Mouse (Mus musculus) frontal cortex, postnatal 25 days (tissue): ENCODE data around the gene Myo5a.

Experiments
- DNase-seq, 2 experiments: peaks; one replicate each; pipeline ENCODE4 v3.0.0; 2022; ENCODE audit warnings: low spot score in 2 of 2

The Myo5a gene

GRCm38 (mm10) chr9:75070457-75071028 lies at the start of gene Myo5a:
TSS of gene Myo5a (plus strand) at chr9:75071015.
- DNase-seq: peak in 1 of 2 experiments; percentile 36

- DNase-seq: no peak
These were observed 48.3 kb upstream of the Myo5a start for GRCm38 (mm10) chr9:75022546-75022945.

- DNase-seq: no peak
These were observed 47.5 kb upstream of the Myo5a start for GRCm38 (mm10) chr9:75023150-75023894.

GRCm38 (mm10) chr9:75024089-75024488 lies 46.7 kb upstream of the Myo5a start:
- DNase-seq: no peak

- DNase-seq: no peak
These were observed 45.1 kb upstream of the Myo5a start for GRCm38 (mm10) chr9:75025689-75026088.

- no peak for DNase-seq
These were observed 38.4 kb upstream of the Myo5a start for GRCm38 (mm10) chr9:75032408-75032807.

DNA sequence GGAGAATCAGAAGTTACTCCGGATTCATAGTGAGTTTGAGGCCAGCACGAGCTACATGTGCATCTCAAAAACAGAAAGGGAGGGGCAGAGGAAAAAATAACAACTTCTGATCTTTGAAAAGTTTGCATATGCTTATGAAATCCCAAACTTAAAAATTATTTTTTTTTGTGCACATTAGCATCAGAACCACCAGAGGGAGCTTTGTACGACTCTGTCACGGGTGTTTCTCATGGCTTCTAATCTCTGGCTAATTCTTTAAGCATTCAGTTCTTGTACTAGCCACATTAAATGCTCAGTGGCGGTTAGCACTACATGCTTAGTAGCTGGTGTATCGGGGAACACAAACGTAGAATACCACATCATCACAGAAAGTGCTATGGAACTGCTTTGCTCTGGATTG lies 37.7 kb upstream of the Myo5a start:
- DNase-seq: no peak

DNA sequence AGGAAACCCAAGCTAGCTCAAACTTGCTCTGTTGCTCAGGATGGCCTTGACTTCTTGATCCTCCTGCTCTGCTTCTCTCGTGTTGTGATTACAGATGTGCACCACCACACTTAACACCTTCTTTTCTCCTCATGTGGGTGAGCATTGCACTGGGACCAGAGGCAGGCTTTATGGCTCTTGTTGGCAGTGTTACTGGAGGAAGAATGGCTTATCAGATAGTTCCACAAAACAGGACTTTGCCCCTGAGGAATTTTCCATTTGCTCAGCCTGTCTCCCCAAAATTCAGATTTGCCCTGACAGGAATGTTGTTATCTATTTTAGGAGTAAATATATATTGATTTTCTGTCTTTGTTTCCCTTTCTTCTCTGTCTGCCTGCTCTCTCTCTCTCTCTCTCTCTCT lies 36.1 kb upstream of the Myo5a start:
- no peak for DNase-seq

GRCm38 (mm10) chr9:75035944-75036343 lies 34.9 kb upstream of the Myo5a start:
- DNase-seq: no peak

DNA sequence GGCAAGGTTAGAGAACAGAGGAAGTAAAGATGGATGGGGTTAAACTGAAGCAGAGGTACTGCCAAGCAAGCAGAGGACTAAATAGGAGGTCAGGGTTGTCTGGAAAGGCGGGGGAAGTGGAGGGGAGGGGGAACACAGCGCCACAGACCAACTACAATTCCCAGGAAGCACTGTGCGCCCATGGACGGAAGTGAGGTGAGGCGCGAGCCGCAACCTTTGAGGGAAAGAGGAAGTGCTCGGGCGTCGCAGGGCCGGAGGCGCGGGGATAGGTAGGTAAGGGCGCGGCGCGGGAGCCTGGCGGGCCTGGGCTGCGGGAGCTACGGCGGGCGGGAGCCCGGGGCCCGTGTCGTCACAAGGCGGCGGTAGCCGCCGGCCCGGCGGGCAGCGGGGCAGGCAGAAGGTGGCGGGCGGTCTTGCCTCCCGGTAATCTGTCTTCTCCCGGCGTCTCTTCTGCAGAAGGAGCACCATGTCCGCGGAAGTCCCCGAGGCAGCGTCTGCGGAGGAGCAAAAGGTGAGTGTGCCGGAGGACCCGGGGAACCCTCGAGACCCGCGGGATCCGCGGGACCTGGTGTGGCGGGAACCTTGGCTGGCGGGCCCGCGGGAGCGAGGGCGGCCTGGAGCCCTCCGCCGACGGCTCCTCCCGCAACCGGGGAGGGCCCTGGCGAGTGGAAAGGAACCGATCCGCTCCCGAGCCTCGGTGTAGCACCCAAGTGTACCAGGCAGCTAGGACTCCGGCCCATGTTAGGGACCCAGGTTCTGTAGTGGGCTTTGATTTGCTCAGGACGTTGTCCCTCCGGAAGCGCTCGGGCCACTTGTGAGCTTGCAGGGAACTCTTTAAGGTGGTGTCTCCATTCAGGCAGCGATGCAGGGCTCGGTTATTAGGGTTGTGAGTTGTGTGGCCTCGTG lies 33.1 kb upstream of the Myo5a start, which contains the start of gene Arpp19:
TSS of gene Arpp19 (plus strand) at position 164 of the 906 bp plus-strand sequence.
- DNase-seq: peak; percentile 67 to 78

DNA sequence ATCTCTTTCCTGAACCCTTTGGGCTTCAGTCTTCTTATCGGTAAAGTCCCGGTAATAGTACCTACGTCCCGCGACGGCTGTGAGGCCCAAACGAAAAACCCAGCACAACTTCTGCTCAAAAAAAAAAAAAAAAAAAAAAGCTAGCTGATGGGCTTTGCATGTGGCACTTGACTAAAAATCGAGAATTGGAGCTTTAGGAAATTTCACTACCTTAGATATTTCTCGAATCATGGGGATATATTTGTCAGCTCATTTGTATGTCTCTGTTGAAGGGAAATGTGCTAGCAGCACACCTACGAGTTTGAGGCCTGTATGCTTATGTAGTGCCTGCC lies 32.5 kb upstream of the Myo5a start:
- DNase-seq: no peak

DNA sequence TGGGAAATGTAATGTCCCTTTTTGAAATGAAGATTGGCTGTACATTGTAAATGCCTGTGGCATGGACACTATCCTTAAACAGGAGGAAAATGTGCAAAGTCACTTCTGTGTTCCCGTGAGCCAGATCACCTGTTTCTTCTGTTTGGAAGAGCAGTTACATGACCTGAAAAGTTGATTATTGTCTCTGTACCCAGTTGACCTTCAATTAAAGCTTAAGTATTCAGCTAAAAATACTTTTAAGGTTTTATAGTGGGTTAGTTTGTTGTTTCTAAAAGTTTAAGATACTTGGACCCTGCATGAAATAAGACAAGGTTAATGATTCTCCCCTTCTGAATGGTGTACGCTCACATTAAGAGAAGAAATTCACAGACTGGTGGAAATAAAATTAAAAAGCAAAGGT lies 30.2 kb upstream of the Myo5a start:
- DNase-seq: no peak

GRCm38 (mm10) chr9:75041840-75042525 lies 28.8 kb upstream of the Myo5a start:
- no peak for DNase-seq

GRCm38 (mm10) chr9:75043191-75043590 lies 27.6 kb upstream of the Myo5a start:
- DNase-seq: no peak

GRCm38 (mm10) chr9:75047079-75047478 lies 23.7 kb upstream of the Myo5a start:
- no peak for DNase-seq

DNA sequence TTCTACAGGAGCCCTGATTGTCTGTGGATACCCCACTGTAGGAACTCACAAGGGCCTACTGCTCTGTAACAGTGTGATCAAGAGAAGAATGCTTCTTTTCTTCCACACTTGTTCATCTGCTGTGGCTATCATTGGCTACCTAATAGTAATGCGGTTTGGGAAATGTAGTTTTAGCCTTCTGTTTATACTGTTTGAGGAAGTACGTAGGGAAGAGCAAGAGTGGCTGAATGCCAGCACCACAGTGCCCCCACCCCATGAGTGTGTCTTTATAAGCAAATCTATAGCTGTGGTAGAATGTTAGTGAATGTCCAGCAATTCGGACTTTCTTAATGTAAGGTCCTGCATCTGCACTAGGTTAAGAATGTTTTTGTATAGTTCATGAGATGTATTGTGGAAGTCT lies 21.7 kb upstream of the Myo5a start:
- no peak for DNase-seq

DNA sequence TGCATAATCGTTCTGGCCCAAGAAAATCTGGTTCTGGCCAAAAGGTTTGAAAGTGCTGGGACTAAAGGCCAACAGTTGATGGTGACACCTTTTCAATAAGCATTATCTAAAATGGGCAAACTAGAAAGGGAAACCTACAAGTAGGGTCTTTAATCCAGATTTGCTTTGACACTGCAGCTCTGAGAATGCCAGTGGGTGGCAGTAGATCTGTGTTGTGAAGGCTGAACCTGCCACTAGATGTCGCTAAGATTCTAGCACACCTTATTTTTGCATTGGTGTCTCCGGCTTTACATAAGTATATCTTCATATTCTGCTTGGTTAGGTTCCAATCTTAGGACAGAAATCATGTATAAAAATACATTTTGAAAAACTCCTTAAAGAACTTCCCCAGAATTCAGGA lies 20.8 kb upstream of the Myo5a start:
- DNase-seq: peak; percentile 51 to 72

DNA sequence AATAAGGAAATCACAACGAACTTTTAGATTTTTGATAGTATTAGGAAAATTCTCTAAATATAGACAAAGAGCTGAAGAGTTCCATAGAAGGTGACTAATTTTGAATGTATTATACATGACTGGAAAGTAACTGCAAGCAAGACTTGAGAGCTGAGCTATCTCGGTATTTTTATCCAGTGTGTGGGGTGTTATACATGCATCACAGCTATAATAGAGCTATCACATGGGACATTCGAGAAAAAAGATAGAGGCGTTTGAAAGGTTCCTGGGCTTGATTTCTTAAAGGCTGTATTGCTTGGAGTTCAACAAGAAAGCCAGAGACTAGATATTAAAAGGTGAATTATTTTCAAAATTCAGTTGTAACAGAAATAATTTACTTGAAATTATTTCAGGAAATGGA lies 19.0 kb upstream of the Myo5a start:
- DNase-seq: no peak

- DNase-seq: no peak
These were observed 15.8 kb upstream of the Myo5a start for GRCm38 (mm10) chr9:75055046-75055445.

DNA sequence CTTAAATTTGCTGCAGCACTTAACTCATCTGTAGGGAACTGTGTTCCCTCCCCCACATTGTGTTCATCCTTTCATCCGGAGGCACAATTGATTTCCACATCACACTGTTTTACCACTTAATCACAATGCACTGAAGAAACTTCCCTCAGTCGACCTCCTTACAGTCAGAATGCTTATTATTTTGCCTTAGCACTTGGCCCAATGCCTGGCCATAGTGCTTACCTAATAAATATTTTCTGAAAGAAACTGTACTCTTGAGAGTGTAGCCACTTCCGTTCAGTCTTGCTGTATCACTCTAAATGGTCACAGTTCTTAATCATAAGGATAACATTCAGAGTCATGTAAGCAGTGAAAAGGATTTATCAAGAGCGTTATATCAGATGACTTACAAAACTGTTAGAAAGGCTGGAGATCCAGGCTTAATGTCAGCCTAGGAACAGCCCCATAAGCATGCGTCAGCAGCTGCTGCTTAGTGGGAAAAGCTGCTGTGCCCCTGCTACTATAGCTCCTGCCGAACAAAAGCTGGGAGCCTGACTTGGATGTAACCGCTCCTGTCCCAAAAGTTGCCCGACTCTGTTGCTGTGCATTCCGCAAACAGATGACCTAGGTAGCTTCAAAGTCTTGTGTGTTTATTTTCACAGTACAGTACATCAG lies 6.0 kb upstream of the Myo5a start:
- no peak for DNase-seq

- peak; percentile 54 to 59 for DNase-seq
These were observed 352 bp downstream of the Myo5a start for GRCm38 (mm10) chr9:75071029-75071705.
